Mouse (Mus musculus) urinary bladder, adult 18-20 months (tissue): Measurements from ENCODE around the gene Pax2.

ENCODE experiments used
- DNase-seq, 2 experiments: peaks; one replicate each; pipeline ENCODE4 v3.0.0; 2022; ENCODE audit warnings: low spot score in 2 of 2, mixed read lengths in 2 of 2

Gene Pax2

DNA sequence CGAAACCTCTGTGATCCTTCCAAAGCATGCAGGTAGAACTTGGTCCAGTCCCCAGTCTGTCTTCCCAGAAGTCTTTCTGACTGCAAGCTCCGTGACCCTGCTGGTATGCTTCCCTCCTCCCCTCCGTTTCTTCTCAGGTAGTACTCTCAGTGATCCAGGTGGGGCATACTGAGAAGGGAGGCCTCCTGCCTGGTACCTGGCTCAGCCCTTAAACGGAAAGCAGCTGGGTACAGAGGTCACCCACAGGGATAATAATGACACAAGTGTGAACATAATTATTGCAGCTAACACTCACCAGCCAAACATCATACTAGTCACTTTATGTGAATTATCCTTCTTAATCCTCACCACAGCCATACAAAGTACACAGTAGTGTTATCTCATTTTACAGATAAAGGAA is 28.5 kb downstream of the Pax2 start:
- DNase-seq = no peak

DNA sequence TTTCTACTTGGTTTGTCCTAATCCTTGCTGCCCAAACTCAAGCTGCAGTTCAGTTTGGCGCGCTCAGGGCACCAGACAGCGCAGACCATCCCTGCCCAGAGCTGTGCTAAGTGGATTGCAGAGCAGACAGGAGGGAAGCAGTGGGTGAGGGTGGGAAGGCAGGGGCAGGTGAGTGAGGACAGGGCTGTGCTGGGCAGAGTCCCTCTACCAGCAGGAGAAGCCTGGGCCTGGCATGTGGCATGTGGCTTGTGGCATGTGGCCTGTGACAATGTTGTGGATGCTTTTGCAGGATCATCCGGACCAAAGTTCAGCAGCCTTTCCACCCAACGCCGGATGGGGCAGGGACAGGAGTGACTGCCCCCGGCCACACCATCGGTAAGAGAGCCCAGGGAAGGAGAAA is 32.6 kb downstream of the Pax2 start:
- no peak for DNase-seq

- DNase-seq = no peak
These were observed 36.1 kb downstream of the Pax2 start for GRCm38 (mm10) chr19:44791981-44792380.

DNA sequence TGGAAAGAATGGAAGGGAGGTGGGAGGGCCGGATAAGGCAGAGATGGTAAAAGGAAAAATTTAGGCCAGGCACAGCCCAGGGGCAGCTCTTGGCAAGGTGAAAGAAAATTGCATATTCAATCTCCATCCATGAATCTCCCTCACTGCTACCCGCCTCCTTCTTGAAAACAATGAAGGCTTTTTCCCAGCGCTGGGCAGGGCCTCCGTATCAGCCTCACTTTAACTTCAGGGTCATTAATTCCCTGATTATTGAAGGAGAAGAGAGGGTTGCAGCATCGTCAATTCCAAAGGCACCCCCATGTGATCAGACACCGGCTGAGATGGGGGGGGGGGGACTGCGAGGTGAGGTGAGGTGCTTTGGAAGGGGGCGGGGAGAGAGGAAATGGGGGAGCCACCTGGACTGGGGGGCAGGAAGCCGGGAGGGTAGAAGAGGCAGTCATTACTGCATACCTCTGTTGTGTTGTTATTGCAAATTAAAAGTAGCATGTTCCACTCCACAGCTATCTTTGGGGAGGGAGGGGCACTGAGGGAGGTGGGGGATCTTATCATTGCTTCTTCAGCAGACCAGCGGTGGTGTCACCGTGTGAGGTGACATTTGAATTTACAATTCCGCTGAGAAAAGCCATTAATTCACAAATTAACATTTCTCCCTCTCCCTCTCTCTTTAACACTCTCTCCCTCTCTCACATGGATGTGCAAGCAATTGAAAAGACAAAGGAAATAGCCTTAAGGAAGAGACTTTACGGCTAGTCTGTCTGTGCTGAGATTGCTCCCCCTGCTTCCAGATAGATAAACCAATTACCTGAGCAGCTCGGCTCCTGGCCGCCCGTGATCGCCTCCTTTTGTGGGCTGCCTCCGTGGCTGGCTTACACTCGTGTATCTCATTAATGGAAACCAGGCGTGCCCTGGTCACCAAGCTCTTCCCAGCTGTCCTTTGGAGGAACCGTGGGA is 41.5 kb downstream of the Pax2 start:
- DNase-seq = no peak

DNA sequence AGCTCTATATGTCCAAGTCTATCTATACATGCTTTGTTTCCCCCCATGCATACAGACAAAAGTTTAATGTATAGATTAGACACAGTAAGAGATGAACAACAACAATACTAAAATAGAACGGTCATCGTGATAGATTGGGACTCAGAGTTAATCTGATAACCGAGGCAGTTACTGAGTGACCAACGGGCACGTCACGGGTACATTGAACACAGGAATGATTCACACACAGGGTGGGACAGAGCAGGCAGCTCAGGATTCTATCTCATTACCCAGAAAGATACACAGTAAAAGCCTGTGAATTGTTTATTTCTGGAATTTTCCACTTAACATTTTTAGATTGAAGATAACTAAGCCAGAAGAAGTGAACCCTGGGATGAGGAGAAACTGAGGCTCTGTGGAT is 42.9 kb downstream of the Pax2 start:
- DNase-seq = no peak

- no peak for DNase-seq
These were observed 43.3 kb downstream of the Pax2 start for GRCm38 (mm10) chr19:44799156-44799555.

DNA sequence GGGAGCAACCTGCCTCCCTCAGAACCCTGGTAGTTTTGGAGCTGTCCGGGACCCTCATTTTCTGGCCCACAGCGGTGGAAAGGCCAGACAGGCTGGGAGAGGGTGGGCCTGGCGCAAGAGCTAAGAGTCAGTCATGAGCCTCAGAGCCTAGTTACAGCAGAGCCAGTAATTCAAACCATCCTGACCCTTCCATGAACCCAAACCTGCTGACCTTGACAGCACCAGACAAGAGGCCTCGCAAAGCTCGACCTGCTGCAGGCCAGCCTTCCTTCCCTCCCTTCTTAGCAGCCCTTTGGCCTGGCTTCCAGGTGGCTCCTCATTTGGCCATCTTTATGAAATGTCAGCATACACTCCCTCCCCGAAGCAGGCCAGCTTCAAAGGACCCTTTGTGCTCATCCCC is 44.5 kb downstream of the Pax2 start:
- no peak for DNase-seq

DNA sequence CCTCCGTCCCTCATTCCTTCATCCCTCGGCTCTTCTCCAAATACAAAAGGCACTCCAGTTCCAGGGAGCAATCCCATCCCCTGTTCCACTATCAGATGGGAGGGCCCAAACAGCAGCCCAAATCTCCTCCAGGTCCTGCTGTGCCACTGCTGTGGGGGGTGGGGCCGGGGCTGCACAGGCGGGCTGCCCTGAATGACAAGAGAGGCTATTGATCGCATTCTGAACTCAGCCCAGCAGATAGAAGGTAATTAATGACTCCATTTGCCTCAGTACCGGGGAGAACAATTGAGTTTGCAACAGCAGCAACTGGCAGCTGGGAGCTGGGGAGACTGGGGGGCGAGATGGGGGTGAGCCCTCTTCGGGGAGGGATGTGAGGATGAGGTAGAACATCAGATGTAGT is 52.9 kb downstream of the Pax2 start:
- no peak for DNase-seq

GRCm38 (mm10) chr19:44812666-44813429 is 57.0 kb downstream of the Pax2 start:
- no peak for DNase-seq

GRCm38 (mm10) chr19:44815111-44815510 is 59.3 kb downstream of the Pax2 start:
- no peak for DNase-seq

DNA sequence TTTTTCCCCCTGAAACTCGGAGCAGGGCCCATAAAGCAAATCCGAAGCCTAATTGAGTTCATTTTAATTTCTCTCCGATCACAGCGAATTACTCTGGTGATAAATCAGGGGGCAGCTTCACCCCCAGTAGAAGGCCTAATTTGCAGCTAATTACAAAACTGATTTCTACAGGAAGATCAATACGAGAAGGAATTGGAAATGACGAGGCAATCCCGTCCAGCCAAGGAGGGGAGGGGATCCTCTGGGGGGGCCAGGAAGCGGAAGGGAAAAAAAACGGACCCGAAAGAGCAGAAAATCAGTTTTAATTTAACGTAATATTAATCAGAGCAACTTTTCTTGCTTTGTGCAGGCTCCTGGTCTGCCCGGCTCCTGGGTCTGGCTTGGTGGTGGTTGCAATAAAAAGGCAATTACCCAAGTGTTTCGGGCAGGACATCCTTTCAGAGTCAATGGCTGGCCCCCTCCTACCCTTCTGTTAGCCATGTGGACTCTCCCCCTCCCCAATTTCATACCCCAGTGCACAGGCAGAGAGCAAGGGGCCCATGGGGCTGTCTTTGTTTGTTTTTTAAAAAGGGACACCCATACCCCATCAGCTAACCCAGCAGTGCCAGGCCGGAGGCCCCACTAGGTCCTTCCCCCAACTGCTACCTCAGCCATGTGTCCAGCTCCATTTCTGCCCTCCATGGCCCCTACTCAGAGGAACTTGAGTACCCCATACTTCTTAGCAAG is 61.7 kb downstream of the Pax2 start:
- DNase-seq = no peak

DNA sequence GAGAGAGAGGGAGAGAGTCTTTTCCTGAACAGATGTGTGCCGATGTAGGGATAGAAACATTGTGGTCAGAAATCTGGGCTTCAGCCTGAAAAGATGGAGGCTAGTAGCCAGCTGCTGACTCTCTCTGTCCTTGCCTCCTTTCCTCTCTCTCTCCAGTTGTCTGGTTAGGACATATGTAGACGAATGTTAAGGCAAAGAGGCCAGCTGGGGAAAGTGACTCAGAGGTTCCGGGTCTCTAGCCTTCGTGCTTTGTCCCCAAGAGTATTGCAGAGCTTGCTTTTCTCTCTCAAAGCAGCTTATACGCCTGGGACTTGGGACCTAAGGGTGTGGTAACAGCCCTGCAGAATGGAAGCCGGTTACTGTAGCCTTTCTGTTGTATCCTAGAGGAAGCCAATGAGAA is 62.8 kb downstream of the Pax2 start:
- DNase-seq = no peak

GRCm38 (mm10) chr19:44821581-44821980 is 65.7 kb downstream of the Pax2 start:
- DNase-seq = no peak

DNA sequence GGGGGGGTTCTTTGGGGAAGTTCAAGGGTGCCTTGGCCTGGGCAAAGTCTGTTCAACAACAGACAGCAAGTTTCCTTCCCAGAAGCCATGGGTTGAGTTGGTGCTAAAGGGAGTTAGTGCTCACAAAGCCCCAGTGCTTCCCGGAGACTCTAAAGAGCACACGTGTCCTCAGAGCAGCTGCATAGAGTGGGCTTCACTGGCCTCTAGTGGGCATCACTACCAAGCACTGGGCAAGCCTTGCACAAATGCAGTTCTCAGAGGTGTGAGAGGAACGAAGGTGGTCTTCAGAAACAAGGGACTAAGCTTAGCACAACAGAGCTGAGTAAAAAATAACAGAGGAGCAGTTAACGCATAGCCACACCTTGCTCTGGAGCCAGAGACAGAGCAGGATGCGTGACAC is 66.5 kb downstream of the Pax2 start:
- no peak for DNase-seq

DNA sequence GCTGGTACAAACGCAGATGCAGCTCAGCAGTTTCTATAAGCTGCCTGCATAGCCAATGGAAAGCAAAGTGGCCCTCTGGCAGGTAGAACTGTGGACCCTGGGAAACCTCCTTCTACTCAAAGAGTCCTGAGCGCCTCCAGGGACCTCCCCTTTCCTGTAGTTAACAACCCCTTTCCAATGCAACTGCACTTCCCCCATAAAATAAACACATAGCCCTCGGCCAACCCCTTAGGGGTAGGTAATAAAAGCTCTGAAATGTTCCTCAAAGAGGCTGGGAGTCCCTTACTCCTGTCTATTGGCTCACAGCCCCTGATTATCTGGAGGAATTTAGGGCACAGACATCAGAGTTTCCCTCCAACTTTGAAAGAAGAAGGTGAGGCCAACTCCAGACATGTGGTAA is 67.8 kb downstream of the Pax2 start:
- no peak for DNase-seq

- DNase-seq = no peak
These were observed 69.4 kb downstream of the Pax2 start for GRCm38 (mm10) chr19:44825216-44825768.

DNA sequence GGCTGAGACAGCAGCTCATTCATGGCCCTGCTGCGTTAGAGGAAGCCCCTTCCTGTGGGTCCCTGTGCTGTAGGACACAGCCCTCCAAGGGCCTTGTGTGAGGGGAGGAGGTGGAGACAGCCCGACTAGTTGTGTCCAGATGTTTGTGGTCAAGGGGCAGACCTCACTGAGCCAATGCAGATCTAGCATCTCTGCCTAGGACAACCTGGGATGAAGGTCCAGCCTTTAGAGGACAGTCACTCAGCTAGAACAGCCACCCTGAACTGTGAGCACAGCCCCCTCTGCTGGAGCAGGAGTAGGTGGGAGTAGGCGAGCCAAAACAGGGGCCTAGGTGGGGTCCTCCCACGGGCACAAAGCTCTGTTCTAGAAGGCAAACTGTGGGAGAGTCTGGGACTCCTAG is 70.0 kb downstream of the Pax2 start:
- DNase-seq = no peak

DNA sequence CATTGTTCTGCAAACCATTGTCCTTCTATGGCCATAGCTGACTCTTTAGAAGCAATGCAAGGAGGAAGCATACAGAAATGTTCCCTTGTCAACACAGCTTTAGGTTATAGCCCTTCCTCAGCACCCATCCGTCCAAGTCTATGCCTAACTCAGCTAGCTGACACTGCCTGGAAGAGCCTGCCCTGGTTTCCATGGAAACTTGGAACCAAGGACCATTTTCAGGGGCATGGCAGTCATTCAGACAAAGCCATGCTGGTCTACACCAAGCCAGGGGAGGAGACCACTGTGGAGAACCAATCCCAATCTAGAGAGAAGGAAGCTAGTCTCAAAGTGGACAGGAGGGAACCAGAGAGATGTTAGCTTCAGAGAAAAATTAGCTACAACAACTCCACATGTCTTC is 77.5 kb downstream of the Pax2 start:
- no peak for DNase-seq

- no peak for DNase-seq
These were observed 78.6 kb downstream of the Pax2 start for GRCm38 (mm10) chr19:44834218-44835041.

GRCm38 (mm10) chr19:44835042-44835930 is 79.4 kb downstream of the Pax2 start:
- DNase-seq = peak in 1 of 2 experiments; percentile 10
